Mouse (Mus musculus): ENCODE measurements around the gene Alkbh6. TPM values are rescaled to one million over a fixed set of nuclear protein-coding genes. Genes with fewer than 3 reads are reported as not detected.

Alkbh6 gene
- total and polyA plus RNA-seq, 3 experiments, result 16.2 to 24.6 TPM; not detected in 1

DNA sequence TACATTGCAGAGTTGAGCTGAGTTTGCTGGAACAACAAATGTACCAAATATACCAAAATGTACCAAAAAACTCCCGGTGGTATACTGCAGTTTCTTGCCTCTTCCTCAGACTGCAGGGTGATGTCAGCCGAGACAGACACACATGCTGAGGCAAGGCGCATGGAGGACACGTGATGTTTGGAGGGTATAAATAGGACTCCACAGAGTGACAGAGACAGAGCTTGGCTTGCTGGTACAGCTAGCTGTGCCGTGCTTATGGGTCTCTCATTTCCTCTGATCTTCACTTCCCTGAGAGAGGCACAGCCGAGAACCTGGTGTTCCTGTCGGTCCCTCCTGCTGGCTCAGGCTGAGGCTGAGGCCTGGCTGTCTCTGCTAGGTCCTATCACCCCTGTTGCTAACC, 25.8 kb upstream of the Alkbh6 start:
- Histone ChIP-seq H3K4me1 (ENCODE audit: control insufficient read depth in 1 of 2, insufficient read depth in 2 of 2, low read length in 2 of 2) (peaks cover 0 to 8% of the 10 kb centered on the region in 2 experiments; a peak in 1 of 4 replicates), H3K9ac (ENCODE audit: control insufficient read depth, low read depth, low read length, poor library complexity, severe bottlenecking) (no peak overlapping the region), H3K79me2 (ENCODE audit: control insufficient read depth, insufficient read depth, low read length, poor library complexity) (peaks cover 10% of the 10 kb centered on the region), H3K27me3 (ENCODE audit: control insufficient read depth in 1 of 2, insufficient read depth in 2 of 2, low read length in 2 of 2) (no peaks in the 10 kb centered on the region), H3K27ac (ENCODE audit: control insufficient read depth, low read depth, low read length) (no peak overlapping the region), H3K9me3 (replicated peaks; ENCODE audit: insufficient read depth, low read length) (no peaks in the 10 kb centered on the region), H3K36me3 (ENCODE audit: control insufficient read depth in 1 of 2, insufficient read depth in 2 of 2, low read length in 2 of 2) (peaks cover 0 to 11% of the 10 kb centered on the region in 2 experiments; a peak in 2 of 4 replicates), H3K4me3 (ENCODE audit: control insufficient read depth in 1 of 2, insufficient read depth in 1 of 2, low read depth in 2 of 2, low read length in 2 of 2) (no peak overlapping the region)
- TF ChIP-seq JUND (IDR thresholded peaks at IDR 0.05; ENCODE audit: low read depth, low read length) (no peak), POLR2A (IDR thresholded peaks at IDR 0.05; ENCODE audit: control insufficient read depth in 1 of 2, insufficient read depth in 1 of 2, low read depth in 1 of 2, low read length in 2 of 2, poor library complexity in 1 of 2) (no peak), MEF2A (IDR thresholded peaks at IDR 0.05; ENCODE audit: extremely low read depth, insufficient replicate concordance, low read depth, low read length, poor library complexity, severe bottlenecking) (no peak), TAL1 (IDR thresholded peaks at IDR 0.05; ENCODE audit: low read length) (no peak), MAFK (IDR thresholded peaks at IDR 0.05; ENCODE audit: borderline replicate concordance, low read depth, low read length) (no peak), CHD2 (IDR thresholded peaks at IDR 0.05; ENCODE audit: low read length) (no peak), USF1 (IDR thresholded peaks at IDR 0.05; ENCODE audit: low read depth, low read length) (no peak), NRF1 (IDR thresholded peaks at IDR 0.05; ENCODE audit: insufficient read depth, low read depth, low read length, poor library complexity, severe bottlenecking) (no peak), GABPA (IDR thresholded peaks at IDR 0.05; ENCODE audit: low read depth, low read length) (no peak)
- no peak for DNase-seq (ENCODE audit: low read depth, low spot score)

DNA sequence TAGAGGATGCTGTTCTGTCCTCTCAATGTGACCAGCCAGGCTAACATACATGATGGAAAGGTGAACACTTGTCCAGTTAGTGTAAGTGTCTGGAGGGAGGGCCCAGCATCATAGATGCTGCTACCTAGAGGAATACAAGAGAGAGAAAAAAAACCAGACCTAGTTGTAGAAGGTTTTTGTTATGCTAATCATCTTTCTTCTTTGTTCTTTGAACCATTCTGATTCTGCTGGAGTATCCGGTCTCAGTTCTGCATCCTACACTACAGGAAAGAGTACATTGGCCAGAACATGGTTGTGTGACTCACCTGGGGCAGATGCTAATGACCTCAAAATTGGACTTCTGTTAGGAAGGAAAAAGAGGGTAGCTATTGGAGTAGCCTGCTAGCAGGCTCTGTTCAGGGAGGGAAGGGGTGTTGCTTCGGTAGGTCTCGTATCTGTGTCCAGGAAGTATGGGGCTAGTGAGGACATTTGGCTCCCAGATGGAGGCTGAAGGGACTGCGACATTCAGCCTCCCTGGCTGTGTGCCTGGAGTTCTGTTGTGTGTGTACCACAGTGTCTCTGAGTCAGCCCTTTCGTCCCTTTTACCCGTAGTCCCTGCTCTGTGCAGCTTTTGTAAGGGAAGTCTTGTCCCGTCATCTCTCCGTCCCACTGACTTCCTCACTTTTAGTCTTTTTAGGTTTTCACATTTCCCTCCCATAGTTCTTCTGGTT, 21.7 kb upstream of the Alkbh6 start:
- H3K9ac ChIP-seq (ENCODE audit: control insufficient read depth, low read depth, low read length, poor library complexity, severe bottlenecking), result no peak overlapping the region
- H3K27me3 ChIP-seq (ENCODE audit: control insufficient read depth in 1 of 2, insufficient read depth in 2 of 2, low read length in 2 of 2), result no peaks in the 10 kb centered on the region
- H3K36me3 ChIP-seq (ENCODE audit: control insufficient read depth in 1 of 2, insufficient read depth in 2 of 2, low read length in 2 of 2), result peaks cover 0 to 2% of the 10 kb centered on the region in 2 experiments; a peak in 1 of 4 replicates
- no peaks in the 10 kb centered on the region for H3K79me2 ChIP-seq (ENCODE audit: control insufficient read depth, insufficient read depth, low read length, poor library complexity)
- H3K4me3 ChIP-seq (ENCODE audit: control insufficient read depth in 1 of 2, insufficient read depth in 1 of 2, low read depth in 2 of 2, low read length in 2 of 2), result no peak overlapping the region
- peaks cover 0 to 3% of the 10 kb centered on the region in 2 experiments; a peak in 1 of 4 replicates for H3K4me1 ChIP-seq (ENCODE audit: control insufficient read depth in 1 of 2, insufficient read depth in 2 of 2, low read length in 2 of 2)
- no peak for DNase-seq (ENCODE audit: low read depth, low spot score)
- H3K27ac ChIP-seq (ENCODE audit: control insufficient read depth, low read depth, low read length), result no peak overlapping the region
- no peak for TF ChIP-seq MEF2A (IDR thresholded peaks at IDR 0.05; ENCODE audit: extremely low read depth, insufficient replicate concordance, low read depth, low read length, poor library complexity, severe bottlenecking)
- TF ChIP-seq POLR2AphosphoS2 (IDR thresholded peaks at IDR 0.05; ENCODE audit: low read length), result no peak
- TF ChIP-seq GABPA (IDR thresholded peaks at IDR 0.05; ENCODE audit: low read depth, low read length), result no peak
- no peak for TF ChIP-seq CHD2 (IDR thresholded peaks at IDR 0.05; ENCODE audit: low read length)
- no peak for TF ChIP-seq MYB (IDR thresholded peaks at IDR 0.05; ENCODE audit: low read depth, low read length)
- no peak for TF ChIP-seq E2F4 (IDR thresholded peaks at IDR 0.05; ENCODE audit: borderline replicate concordance, low read depth, low read length)
- no peak for TF ChIP-seq ZC3H11A (IDR thresholded peaks at IDR 0.05; ENCODE audit: low read depth, low read length)
- no peak for TF ChIP-seq USF2 (IDR thresholded peaks at IDR 0.05; ENCODE audit: borderline replicate concordance in 1 of 2, insufficient read depth in 1 of 2, low read depth in 1 of 2, low read length in 2 of 2)
- no peak for TF ChIP-seq TCF12 (IDR thresholded peaks at IDR 0.05; ENCODE audit: low read depth, low read length)
- no peak for TF ChIP-seq POLR2AphosphoS5 (IDR thresholded peaks at IDR 0.05; ENCODE audit: borderline replicate concordance, low read depth, low read length)
- no peak for TF ChIP-seq ETS1 (IDR thresholded peaks at IDR 0.05; ENCODE audit: low read depth, low read length)
- no peak for TF ChIP-seq ZNF384 (IDR thresholded peaks at IDR 0.05; ENCODE audit: low read depth, low read length)
- no peak for TF ChIP-seq RCOR1 (IDR thresholded peaks at IDR 0.05; ENCODE audit: low read depth, low read length)
- TF ChIP-seq POLR2A (IDR thresholded peaks at IDR 0.05; ENCODE audit: control insufficient read depth in 1 of 2, insufficient read depth in 1 of 2, low read depth in 1 of 2, low read length in 2 of 2, poor library complexity in 1 of 2), result no peak
- TF ChIP-seq CHD1 (IDR thresholded peaks at IDR 0.05; ENCODE audit: low read depth, low read length), result no peak
- no peak for TF ChIP-seq SMC3 (IDR thresholded peaks at IDR 0.05; ENCODE audit: low read depth, low read length)
- no peak for TF ChIP-seq TAL1 (IDR thresholded peaks at IDR 0.05; ENCODE audit: low read length)
- TF ChIP-seq ELF1 (IDR thresholded peaks at IDR 0.05; ENCODE audit: low read depth, low read length), result no peak
- no peak for TF ChIP-seq TBP (IDR thresholded peaks at IDR 0.05; ENCODE audit: low read depth, low read length)
- TF ChIP-seq USF1 (IDR thresholded peaks at IDR 0.05; ENCODE audit: low read depth, low read length), result no peak
- H3K9me3 ChIP-seq (replicated peaks; ENCODE audit: insufficient read depth, low read length), result no peaks in the 10 kb centered on the region

All from MEL (cell line).